ENCODE assay signal across 22 mouse cellular contexts in the genomic region with DNA sequence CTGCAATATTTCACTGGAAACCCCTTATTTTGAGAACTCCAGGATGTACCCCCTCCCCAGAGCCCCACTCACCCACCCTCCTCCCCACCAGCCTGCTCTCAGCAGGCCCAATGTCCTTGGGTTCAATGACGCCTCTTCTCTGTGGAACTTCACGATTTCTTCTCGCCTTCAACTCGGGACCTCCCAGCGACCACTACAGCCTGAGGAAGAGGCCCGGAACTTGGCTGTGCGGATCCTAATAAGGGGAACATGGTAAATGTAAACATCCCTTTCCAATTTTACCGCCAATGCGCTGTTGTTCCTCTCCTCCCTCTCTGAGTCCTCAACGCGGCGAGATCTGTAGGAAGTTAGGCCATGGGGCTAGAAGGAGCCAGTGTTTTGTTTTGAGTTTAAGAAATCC. TPM values are rescaled to one million over a fixed set of nuclear protein-coding genes. Genes with fewer than 3 reads are reported as not detected.
A peak's percentile ranks its signal among the peaks of the same experiment; 100 is the strongest.
DNase-seq lines count a peak whose midpoint lies in the region; ATAC-seq and TF ChIP-seq lines count a peak whose summit lies in the region.
"Had no signal": no experiment of that assay in that cellular context is flagged by ENCODE, and none has a peak within 500 bp of the region (broad histone marks: within the 10 kb centered on the region; RNA-seq: fewer than 3 reads in every experiment).

No protein-coding gene starts in this region.

- H3K27me3 ChIP-seq in kidney, adult 2 months (replicated peaks; ENCODE audit: control insufficient read depth, insufficient read depth, low read length), result peaks cover 11% of the 10 kb centered on the region
- peaks cover 98% of the 10 kb centered on the region for H3K27me3 ChIP-seq in midbrain, embryonic 11.5 days (ENCODE audit: control insufficient read depth, insufficient read depth, low read length)
- peaks cover 87% of the 10 kb centered on the region for H3K27me3 ChIP-seq in midbrain, embryonic 16.5 days (ENCODE audit: control insufficient read depth, insufficient read depth, low read depth, low read length)

- H3K4me3 ChIP-seq in kidney, adult 2 months (ENCODE audit: insufficient read depth, low read depth, low read length), result peak overlapping the region; percentile 27
- H3K4me3 ChIP-seq in midbrain, embryonic 11.5 days (ENCODE audit: low read depth, low read length), result no peak overlapping the region
- H3K4me3 ChIP-seq in midbrain, embryonic 16.5 days (ENCODE audit: low read depth, low read length), result no peak overlapping the region
- H3K4me3 ChIP-seq: heart, embryonic 13.5 days had no signal

- H3K4me2 ChIP-seq in midbrain, embryonic 11.5 days, result no peak overlapping the region
- no peak overlapping the region for H3K4me2 ChIP-seq in midbrain, embryonic 16.5 days (ENCODE audit: low read length)
- H3K4me2 ChIP-seq: heart, embryonic 13.5 days had no signal

- H3K36me3 ChIP-seq in kidney, adult 2 months (ENCODE audit: control insufficient read depth, insufficient read depth, low read length), result no peaks in the 10 kb centered on the region
- no peaks in the 10 kb centered on the region for H3K36me3 ChIP-seq in midbrain, embryonic 11.5 days (ENCODE audit: control insufficient read depth, insufficient read depth, low read length)
- H3K36me3 ChIP-seq in midbrain, embryonic 16.5 days (ENCODE audit: control insufficient read depth, insufficient read depth, low read length), result no peaks in the 10 kb centered on the region
- H3K36me3 ChIP-seq: heart, embryonic 13.5 days had no signal

- H3K9me3 ChIP-seq in midbrain, embryonic 11.5 days (ENCODE audit: control insufficient read depth, low read length), result no peaks in the 10 kb centered on the region
- H3K9me3 ChIP-seq in midbrain, embryonic 16.5 days (replicated peaks; ENCODE audit: control insufficient read depth, low read length, poor library complexity, severe bottlenecking), result no peaks in the 10 kb centered on the region
- H3K9me3 ChIP-seq: heart, embryonic 13.5 days had no signal

- no peak overlapping the region for H3K27ac ChIP-seq in kidney, adult 2 months (ENCODE audit: insufficient read depth, low read depth, low read length)
- no peak overlapping the region for H3K27ac ChIP-seq in midbrain, embryonic 11.5 days (ENCODE audit: low read depth, low read length)
- H3K27ac ChIP-seq in midbrain, embryonic 16.5 days (ENCODE audit: low read length), result no peak overlapping the region
- H3K27ac ChIP-seq: heart, embryonic 13.5 days had no signal

- no peak overlapping the region for H3K9ac ChIP-seq in midbrain, embryonic 11.5 days (ENCODE audit: low read length)
- H3K9ac ChIP-seq in midbrain, embryonic 16.5 days (ENCODE audit: low read depth, low read length), result no peak overlapping the region
- H3K9ac ChIP-seq: forebrain, postnatal 0 days; heart, embryonic 13.5 days had no signal

- H3K4me1 ChIP-seq in kidney, adult 2 months (ENCODE audit: control insufficient read depth, insufficient read depth, low read length), result no peaks in the 10 kb centered on the region
- H3K4me1 ChIP-seq in midbrain, embryonic 11.5 days (ENCODE audit: control insufficient read depth, insufficient read depth, low read length), result peaks cover 5% of the 10 kb centered on the region; the same call in 1 of the 2 replicates
- H3K4me1 ChIP-seq in midbrain, embryonic 16.5 days (ENCODE audit: control insufficient read depth, insufficient read depth, low read length), result 0 out of 2 replicates have a peak, but pooled peaks cover 6% of the 10 kb centered on the region

- no peak for ATAC-seq in midbrain, embryonic 11.5 days (ENCODE audit: low FRiP score)
- ATAC-seq in midbrain, embryonic 16.5 days, result no peak
- no peak for ATAC-seq in monocyte, adult 5-6 weeks (replicated peaks; ENCODE audit: insufficient number of reproducible peaks, low FRiP score, low TSS enrichment, poor library complexity, severe bottlenecking)
- ATAC-seq: forebrain, postnatal 0 days had no signal

- DNase-seq in kidney, adult 2 months, result no peak
- no peak for DNase-seq in kidney, postnatal 36 days
- DNase-seq in midbrain, embryonic 11.5 days (ENCODE audit: low spot score, missing footprints), result peak; percentile 93
- DNase-seq in neural tube, embryonic 10.5 days (ENCODE audit: extremely low spot score, low spot score), result peak; percentile 51
- no peak for DNase-seq in urinary bladder, postnatal 36 days (ENCODE audit: low spot score in 2 of 2)
- no peak for DNase-seq in cerebellum, adult 11 months
- DNase-seq: adrenal gland, postnatal 10 days; cerebellum, adult 18-20 months; forebrain, postnatal 0 days; heart, postnatal 4 days; liver; lung, adult 2 months; right cerebral cortex, adult 18-20 months had no signal

- no peak for TF ChIP-seq CTCF in kidney, adult 2 months (conservative IDR thresholded peaks at IDR 0.05; ENCODE audit: insufficient read depth, insufficient read length, low read depth, low read length)

- 52% methylated on average over 12 of the region's 12 CpGs for WGBS in kidney, adult 2 months
- 0% methylated on average over 12 of the region's 12 CpGs for WGBS in midbrain, embryonic 11.5 days
- under 1% methylated on average over 12 of the region's 12 CpGs for WGBS in midbrain, embryonic 16.5 days

- TF ChIP-seq POLR2A in kidney, adult 2 months (IDR thresholded peaks at IDR 0.05; ENCODE audit: low read depth, low read length), result no peak

RNA-seq across cellular contexts. Expression of gene Hoxd11, which starts 4.7 kb away (rescaled TPM):
- 2.1 and 2.8 TPM in 2 replicates for polyA plus RNA-seq in kidney, adult 2 months (2012; rRNA removed)
- polyA plus RNA-seq in midbrain, embryonic 11.5 days (2014; fragmentation: Nextera tagmentation; extraction: Ambion mirVana), result not detected in 2 replicates
- not detected in 2 replicates for polyA plus RNA-seq in midbrain, embryonic 16.5 days (2015; fragmentation: Nextera tagmentation; extraction: Ambion mirVana)
- not detected in 3 replicates for total RNA-seq in monocyte, adult 5-6 weeks (2017)
- total RNA-seq: adrenal gland, postnatal 10 days; forebrain, postnatal 0 days; gastrocnemius, adult 18-20 months; granulocyte monocyte progenitor cell, adult 5-6 weeks; heart, postnatal 4 days; layer of hippocampus, adult 18-20 months; midbrain, postnatal 0 days had no signal
- polyA plus RNA-seq: embryonic facial prominence, embryonic 11.5 days; forebrain, postnatal 0 days; heart, embryonic 13.5 days; lung, adult 2 months; midbrain, postnatal 0 days; small intestine, adult 2 months had no signal

RNA-seq across cellular contexts. Expression of gene Hoxd10, which starts 7.6 kb away (rescaled TPM):
- 7.6 and 7.9 TPM in 2 replicates for polyA plus RNA-seq in kidney, adult 2 months (2012; rRNA removed)
- not detected in 2 replicates for polyA plus RNA-seq in midbrain, embryonic 11.5 days (2014; fragmentation: Nextera tagmentation; extraction: Ambion mirVana)
- polyA plus RNA-seq in midbrain, embryonic 16.5 days (2015; fragmentation: Nextera tagmentation; extraction: Ambion mirVana), result not detected in 2 replicates
- not detected in 3 replicates for total RNA-seq in monocyte, adult 5-6 weeks (2017)
- total RNA-seq: forebrain, postnatal 0 days; granulocyte monocyte progenitor cell, adult 5-6 weeks; heart, postnatal 4 days; layer of hippocampus, adult 18-20 months had no signal
- polyA plus RNA-seq: embryonic facial prominence, embryonic 11.5 days; forebrain, postnatal 0 days; lung, adult 2 months; midbrain, postnatal 0 days; small intestine, adult 2 months had no signal

RNA-seq across cellular contexts. Expression of gene Hoxd12, which starts 9.3 kb away (rescaled TPM):
- polyA plus RNA-seq in kidney, adult 2 months (2012; rRNA removed), result not detected in 2 replicates
- not detected in 2 replicates for polyA plus RNA-seq in midbrain, embryonic 11.5 days (2014; fragmentation: Nextera tagmentation; extraction: Ambion mirVana)
- not detected in 2 replicates for polyA plus RNA-seq in midbrain, embryonic 16.5 days (2015; fragmentation: Nextera tagmentation; extraction: Ambion mirVana)
- not detected in 3 replicates for total RNA-seq in monocyte, adult 5-6 weeks (2017)
- total RNA-seq: adrenal gland, postnatal 10 days; forebrain, postnatal 0 days; gastrocnemius, adult 18-20 months; granulocyte monocyte progenitor cell, adult 5-6 weeks; heart, postnatal 4 days; layer of hippocampus, adult 18-20 months; midbrain, postnatal 0 days had no signal
- polyA plus RNA-seq: embryonic facial prominence, embryonic 11.5 days; forebrain, postnatal 0 days; heart, embryonic 13.5 days; lung, adult 2 months; midbrain, postnatal 0 days; small intestine, adult 2 months had no signal

RNA-seq across cellular contexts. Expression of gene Hoxd9, which starts 13.4 kb away (rescaled TPM):
- polyA plus RNA-seq in kidney, adult 2 months (2012; rRNA removed), result 23.9 and 26.0 TPM in 2 replicates
- not detected in 2 replicates for polyA plus RNA-seq in midbrain, embryonic 11.5 days (2014; fragmentation: Nextera tagmentation; extraction: Ambion mirVana)
- polyA plus RNA-seq in midbrain, embryonic 16.5 days (2015; fragmentation: Nextera tagmentation; extraction: Ambion mirVana), result not detected in 2 replicates
- not detected in 3 replicates for total RNA-seq in monocyte, adult 5-6 weeks (2017)
- total RNA-seq: forebrain, postnatal 0 days; granulocyte monocyte progenitor cell, adult 5-6 weeks; layer of hippocampus, adult 18-20 months; midbrain, postnatal 0 days had no signal
- polyA plus RNA-seq: forebrain, postnatal 0 days; heart, embryonic 13.5 days; midbrain, postnatal 0 days had no signal

RNA-seq across cellular contexts. Expression of gene Hoxd13, which starts 16.0 kb away (rescaled TPM):
- not detected in 2 replicates for polyA plus RNA-seq in kidney, adult 2 months (2012; rRNA removed)
- not detected in 2 replicates for polyA plus RNA-seq in midbrain, embryonic 11.5 days (2014; fragmentation: Nextera tagmentation; extraction: Ambion mirVana)
- polyA plus RNA-seq in midbrain, embryonic 16.5 days (2015; fragmentation: Nextera tagmentation; extraction: Ambion mirVana), result not detected in 2 replicates
- not detected in 3 replicates for total RNA-seq in monocyte, adult 5-6 weeks (2017)
- total RNA-seq: adrenal gland, postnatal 10 days; forebrain, postnatal 0 days; gastrocnemius, adult 18-20 months; granulocyte monocyte progenitor cell, adult 5-6 weeks; heart, postnatal 4 days; layer of hippocampus, adult 18-20 months; midbrain, postnatal 0 days had no signal
- polyA plus RNA-seq: embryonic facial prominence, embryonic 11.5 days; forebrain, postnatal 0 days; heart, embryonic 13.5 days; midbrain, postnatal 0 days; small intestine, adult 2 months had no signal

Comparison
In these comparisons a context has a peak if more than half of its experiments do, and no peak if none do; other contexts are left out.
1. DNase-seq: peak in midbrain, embryonic 11.5 days (single experiment) and neural tube, embryonic 10.5 days (single experiment); none in kidney, adult 2 months (single experiment), kidney, postnatal 36 days (0 of 2), urinary bladder, postnatal 36 days (0 of 2) and cerebellum, adult 11 months (single experiment).